Mouse (Mus musculus): Measurements from ENCODE around the gene Col12a1. TPM values are rescaled to one million over a fixed set of nuclear protein-coding genes. Genes with fewer than 3 reads are reported as not detected.

The Col12a1 gene
- polyA plus RNA-seq, 1 experiment from 2014 or later = 15.0 TPM

- WGBS = 65% methylated on average over 5 of the region's 5 CpGs
- Histone ChIP-seq H3K27ac (no peak overlapping the region), H3K4me2 (no peak overlapping the region), H3K36me3 (no peaks in the 10 kb centered on the region), H3K4me3 (no peak overlapping the region), H3K27me3 (no peaks in the 10 kb centered on the region), H3K9ac (no peak overlapping the region), H3K4me1 (replicated peaks) (no peaks in the 10 kb centered on the region), H3K9me3 (replicated peaks) (no peaks in the 10 kb centered on the region)
- ATAC-seq (replicated peaks; ENCODE audit: insufficient number of reproducible peaks, insufficient read depth, low FRiP score, low read depth) = no peak
Measured at GRCm38 (mm10) chr9:79730301-79730700, 11.7 kb upstream of the Col12a1 start.

GRCm38 (mm10) chr9:79723090-79723489 lies 4.5 kb upstream of the Col12a1 start:
- Histone ChIP-seq H3K4me1 (replicated peaks) (peaks cover 16% of the 10 kb centered on the region), H3K4me2 (no peak overlapping the region), H3K9ac (no peak overlapping the region), H3K27ac (no peak overlapping the region), H3K4me3 (no peak overlapping the region), H3K27me3 (peaks cover 14% of the 10 kb centered on the region), H3K36me3 (no peaks in the 10 kb centered on the region), H3K9me3 (replicated peaks) (no peaks in the 10 kb centered on the region)
- no peak for ATAC-seq (replicated peaks; ENCODE audit: insufficient number of reproducible peaks, insufficient read depth, low FRiP score, low read depth)
- 31% methylated on average over 5 of the region's 5 CpGs for WGBS

GRCm38 (mm10) chr9:79721056-79721455 lies 2.4 kb upstream of the Col12a1 start:
- H3K4me3 ChIP-seq = no peak overlapping the region
- ATAC-seq (replicated peaks; ENCODE audit: insufficient number of reproducible peaks, insufficient read depth, low FRiP score, low read depth) = no peak
- H3K27ac ChIP-seq = no peak overlapping the region
- H3K27me3 ChIP-seq = peaks cover 14% of the 10 kb centered on the region
- 16% methylated on average over 9 of the region's 9 CpGs for WGBS
- 0 out of 2 replicates have a peak overlapping the region, but pooled peaks have one; percentile 7 for H3K4me2 ChIP-seq
- H3K4me1 ChIP-seq (replicated peaks) = peaks cover 33% of the 10 kb centered on the region
- no peak overlapping the region for H3K9ac ChIP-seq
- no peaks in the 10 kb centered on the region for H3K36me3 ChIP-seq
- H3K9me3 ChIP-seq (replicated peaks) = no peaks in the 10 kb centered on the region

GRCm38 (mm10) chr9:79720143-79720542 lies 1.5 kb upstream of the Col12a1 start:
- Histone ChIP-seq H3K27me3 (peaks cover 14% of the 10 kb centered on the region), H3K4me1 (replicated peaks) (peaks cover 38% of the 10 kb centered on the region), H3K9ac (no peak overlapping the region), H3K4me2 (peak overlapping the region; percentile 87; the same call in 1 of the 2 replicates), H3K9me3 (replicated peaks) (no peaks in the 10 kb centered on the region), H3K36me3 (no peaks in the 10 kb centered on the region), H3K4me3 (no peak overlapping the region), H3K27ac (no peak overlapping the region)
- ATAC-seq (replicated peaks; ENCODE audit: insufficient number of reproducible peaks, insufficient read depth, low FRiP score, low read depth) = no peak
- WGBS = 51% methylated on average over 9 of the region's 9 CpGs

- Histone ChIP-seq H3K9me3 (replicated peaks) (no peaks in the 10 kb centered on the region), H3K9ac (peak overlapping the region; percentile 61), H3K4me3 (peak overlapping the region; percentile 59), H3K27ac (peak overlapping the region; percentile 59; the same call in 1 of the 2 replicates), H3K4me1 (replicated peaks) (peaks cover 41% of the 10 kb centered on the region), H3K4me2 (peak overlapping the region; percentile 87), H3K36me3 (no peaks in the 10 kb centered on the region), H3K27me3 (peaks cover 14% of the 10 kb centered on the region)
- no peak for ATAC-seq (replicated peaks; ENCODE audit: insufficient number of reproducible peaks, insufficient read depth, low FRiP score, low read depth)
- 3% methylated on average over 28 of the region's 28 CpGs for WGBS
Measured at GRCm38 (mm10) chr9:79719451-79719850, 820 bp upstream of the Col12a1 start.

- Histone ChIP-seq H3K9ac (peak overlapping the region; percentile 61), H3K9me3 (replicated peaks) (no peaks in the 10 kb centered on the region), H3K4me1 (replicated peaks) (peaks cover 45% of the 10 kb centered on the region), H3K36me3 (no peaks in the 10 kb centered on the region), H3K27me3 (peaks cover 14% of the 10 kb centered on the region), H3K4me3 (peak overlapping the region; percentile 59), H3K4me2 (peak overlapping the region; percentile 87), H3K27ac (peak overlapping the region; percentile 59)
- no peak for ATAC-seq (replicated peaks; ENCODE audit: insufficient number of reproducible peaks, insufficient read depth, low FRiP score, low read depth)
- under 1% methylated on average over 22 of the region's 22 CpGs for WGBS
Measured at GRCm38 (mm10) chr9:79717836-79718475, 675 bp downstream of the Col12a1 start.

GRCm38 (mm10) chr9:79716909-79717835 lies 1.5 kb downstream of the Col12a1 start:
- Histone ChIP-seq H3K4me3 (peak overlapping the region; percentile 59), H3K4me1 (replicated peaks) (peaks cover 45% of the 10 kb centered on the region), H3K9ac (peak overlapping the region; percentile 61), H3K27ac (peak overlapping the region; percentile 59), H3K36me3 (no peaks in the 10 kb centered on the region), H3K27me3 (peaks cover 14% of the 10 kb centered on the region), H3K4me2 (peak overlapping the region; percentile 87), H3K9me3 (replicated peaks) (no peaks in the 10 kb centered on the region)
- WGBS = 10% methylated on average over 23 of the region's 23 CpGs
- no peak for ATAC-seq (replicated peaks; ENCODE audit: insufficient number of reproducible peaks, insufficient read depth, low FRiP score, low read depth)

- Histone ChIP-seq H3K36me3 (no peaks in the 10 kb centered on the region), H3K4me3 (peak overlapping the region; percentile 59), H3K27me3 (peaks cover 14% of the 10 kb centered on the region), H3K27ac (peak overlapping the region; percentile 33; the same call in 1 of the 2 replicates), H3K4me2 (peak overlapping the region; percentile 87), H3K4me1 (replicated peaks) (peaks cover 45% of the 10 kb centered on the region), H3K9me3 (replicated peaks) (no peaks in the 10 kb centered on the region), H3K9ac (0 out of 2 replicates have a peak overlapping the region, but pooled peaks have one; percentile 5)
- no peak for ATAC-seq (replicated peaks; ENCODE audit: insufficient number of reproducible peaks, insufficient read depth, low FRiP score, low read depth)
- WGBS = 36% methylated on average over 5 of the region's 5 CpGs
Measured at GRCm38 (mm10) chr9:79716496-79716895, 2.1 kb downstream of the Col12a1 start.

GRCm38 (mm10) chr9:79714471-79715045 lies 4.1 kb downstream of the Col12a1 start:
- H3K4me1 ChIP-seq (replicated peaks) = peaks cover 38% of the 10 kb centered on the region
- no peaks in the 10 kb centered on the region for H3K27me3 ChIP-seq
- H3K4me2 ChIP-seq = peak overlapping the region; percentile 60
- 8% methylated on average over 16 of the region's 16 CpGs for WGBS
- H3K4me3 ChIP-seq = peak overlapping the region; percentile 36
- H3K9me3 ChIP-seq (replicated peaks) = no peaks in the 10 kb centered on the region
- peak; percentile 73 for ATAC-seq (replicated peaks; ENCODE audit: insufficient number of reproducible peaks, insufficient read depth, low FRiP score, low read depth)
- no peaks in the 10 kb centered on the region for H3K36me3 ChIP-seq
- peak overlapping the region; percentile 47 for H3K9ac ChIP-seq
- H3K27ac ChIP-seq = peak overlapping the region; percentile 75

- ATAC-seq (replicated peaks; ENCODE audit: insufficient number of reproducible peaks, insufficient read depth, low FRiP score, low read depth) = no peak
- Histone ChIP-seq H3K27me3 (no peaks in the 10 kb centered on the region), H3K27ac (no peak overlapping the region), H3K9me3 (replicated peaks) (no peaks in the 10 kb centered on the region), H3K9ac (no peak overlapping the region), H3K4me2 (no peak overlapping the region), H3K36me3 (no peaks in the 10 kb centered on the region), H3K4me3 (no peak overlapping the region), H3K4me1 (replicated peaks) (no peaks in the 10 kb centered on the region)
- 74% methylated on average over 11 of the region's 11 CpGs for WGBS
Measured at GRCm38 (mm10) chr9:79689771-79690535, 28.7 kb downstream of the Col12a1 start.
